In the genomic region with DNA sequence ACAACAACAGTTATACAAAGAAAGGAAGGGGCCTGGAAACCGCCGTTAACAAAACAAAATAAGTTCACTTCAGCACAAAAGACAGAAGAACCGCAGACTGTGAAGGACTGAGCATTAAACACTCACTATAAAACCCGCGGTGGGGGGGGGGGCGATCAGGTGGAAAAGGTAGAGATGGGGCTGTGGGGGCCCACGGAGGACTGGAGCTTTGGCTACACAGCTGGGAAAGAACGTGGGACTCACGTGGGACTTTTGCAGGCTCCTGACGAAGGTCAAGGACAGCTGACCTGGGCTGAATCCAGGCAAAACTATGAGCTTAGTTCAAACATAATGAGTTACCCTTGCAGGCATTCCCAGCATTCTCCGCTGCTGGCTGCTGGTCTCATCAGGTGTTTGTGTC, we compare ENCODE assay signal across 14 mouse cellular contexts. TPM values are rescaled to one million over a fixed set of nuclear protein-coding genes. Genes with fewer than 3 reads are reported as not detected.
DNase-seq lines count a peak whose midpoint lies in the region; ATAC-seq and TF ChIP-seq lines count a peak whose summit lies in the region.
"Had no signal": no experiment of that assay in that cellular context is flagged by ENCODE, and none has a peak within 500 bp of the region (broad histone marks: within the 10 kb centered on the region; RNA-seq: fewer than 3 reads in every experiment).

No protein-coding gene starts in this region.

- H3K4me1 ChIP-seq in kidney, embryonic 14.5 days (ENCODE audit: control insufficient read depth, insufficient read depth, low read length): no peaks in the 10 kb centered on the region
- H3K4me1 ChIP-seq in kidney, adult 2 months (ENCODE audit: control insufficient read depth, insufficient read depth, low read length): no peaks in the 10 kb centered on the region
- H3K4me1 ChIP-seq in midbrain, embryonic 15.5 days: no peaks in the 10 kb centered on the region; the same call in 1 of the 2 replicates
- H3K4me1 ChIP-seq: liver, embryonic 15.5 days had no signal

- no peaks in the 10 kb centered on the region for H3K9me3 ChIP-seq in kidney, embryonic 14.5 days (ENCODE audit: control insufficient read depth, low read length)
- H3K9me3 ChIP-seq in midbrain, embryonic 15.5 days: no peaks in the 10 kb centered on the region
- H3K9me3 ChIP-seq: hindbrain, embryonic 13.5 days; liver, embryonic 15.5 days had no signal

- H3K9ac ChIP-seq in kidney, embryonic 14.5 days (ENCODE audit: low read depth, low read length): no peak overlapping the region
- no peak overlapping the region for H3K9ac ChIP-seq in midbrain, embryonic 15.5 days
- H3K9ac ChIP-seq: hindbrain, embryonic 13.5 days; liver, embryonic 15.5 days had no signal

- H3K27me3 ChIP-seq in kidney, embryonic 14.5 days (ENCODE audit: control insufficient read depth, insufficient read depth, low read length): no peaks in the 10 kb centered on the region
- no peaks in the 10 kb centered on the region for H3K27me3 ChIP-seq in kidney, adult 2 months (replicated peaks; ENCODE audit: control insufficient read depth, insufficient read depth, low read length)
- H3K27me3 ChIP-seq in midbrain, embryonic 15.5 days (replicated peaks): no peaks in the 10 kb centered on the region

- H3K36me3 ChIP-seq in kidney, embryonic 14.5 days (ENCODE audit: control insufficient read depth, insufficient read depth, low read length): no peaks in the 10 kb centered on the region
- no peaks in the 10 kb centered on the region for H3K36me3 ChIP-seq in kidney, adult 2 months (ENCODE audit: control insufficient read depth, insufficient read depth, low read length)
- H3K36me3 ChIP-seq in midbrain, embryonic 15.5 days (replicated peaks): no peaks in the 10 kb centered on the region
- H3K36me3 ChIP-seq: hindbrain, embryonic 13.5 days; liver, embryonic 15.5 days had no signal

- 39% methylated on average over 11 of the region's 11 CpGs for WGBS in kidney, embryonic 14.5 days
- 37% methylated on average over 11 of the region's 11 CpGs for WGBS in kidney, adult 2 months
- WGBS in midbrain, embryonic 15.5 days: 30% methylated on average over 11 of the region's 11 CpGs

- H3K4me2 ChIP-seq in kidney, embryonic 14.5 days (replicated peaks; ENCODE audit: low read depth, low read length): no peak overlapping the region
- no peak overlapping the region for H3K4me2 ChIP-seq in midbrain, embryonic 15.5 days
- H3K4me2 ChIP-seq: hindbrain, embryonic 13.5 days; liver, embryonic 15.5 days had no signal

- no peak for TF ChIP-seq CTCF in kidney, adult 2 months (conservative IDR thresholded peaks at IDR 0.05; ENCODE audit: insufficient read depth, insufficient read length, low read depth, low read length)

- H3K4me3 ChIP-seq in kidney, embryonic 14.5 days (ENCODE audit: low read length): no peak overlapping the region
- H3K4me3 ChIP-seq in kidney, adult 2 months (ENCODE audit: insufficient read depth, low read depth, low read length): no peak overlapping the region
- no peak overlapping the region for H3K4me3 ChIP-seq in midbrain, embryonic 15.5 days
- H3K4me3 ChIP-seq: hindbrain, embryonic 13.5 days; liver, embryonic 15.5 days had no signal

- ATAC-seq in kidney, embryonic 14.5 days (ENCODE audit: low FRiP score, low TSS enrichment): no peak
- peak; percentile 51; the same call in 1 of the 2 replicates for ATAC-seq in midbrain, embryonic 15.5 days (replicated peaks)
- ATAC-seq: intestine, postnatal 0 days had no signal

- no peak for TF ChIP-seq POLR2A in kidney, adult 2 months (IDR thresholded peaks at IDR 0.05; ENCODE audit: low read depth, low read length)

- no peak overlapping the region for H3K27ac ChIP-seq in kidney, embryonic 14.5 days (ENCODE audit: low read depth, low read length)
- no peak overlapping the region for H3K27ac ChIP-seq in kidney, adult 2 months (ENCODE audit: insufficient read depth, low read depth, low read length)
- H3K27ac ChIP-seq in midbrain, embryonic 15.5 days: 0 out of 2 replicates have a peak overlapping the region, but pooled peaks have one; percentile 11
- H3K27ac ChIP-seq: hindbrain, embryonic 13.5 days; liver, embryonic 15.5 days had no signal

- peak; percentile 45 for DNase-seq in kidney, adult 18-20 months
- DNase-seq in R1 (ENCODE audit: low read depth, low spot score): peak; percentile 57
- peak; percentile 62 for DNase-seq in kidney, adult 2 months
- DNase-seq in cerebellum, postnatal 25 days: no peak
- DNase-seq in urinary bladder, adult 18-20 months (ENCODE audit: low spot score in 2 of 2): no peak
- DNase-seq: lung, postnatal 36 days had no signal

RNA-seq across cellular contexts. Expression of a gene that starts 28.8 kb away (rescaled TPM):
- 23.7 and 31.5 TPM in 2 replicates for polyA plus RNA-seq in kidney, embryonic 14.5 days (2014; fragmentation: Nextera tagmentation; extraction: Ambion mirVana)
- 134 and 149 TPM in 2 replicates for polyA plus RNA-seq in kidney, adult 2 months (2012; rRNA removed)
- polyA plus RNA-seq in midbrain, embryonic 15.5 days (2015; fragmentation: Nextera tagmentation; extraction: Ambion mirVana): 7.6 and 8.5 TPM in 2 replicates

RNA-seq across cellular contexts. Expression of a gene that starts 40.1 kb away (rescaled TPM):
- not detected in 2 replicates for polyA plus RNA-seq in kidney, embryonic 14.5 days (2014; fragmentation: Nextera tagmentation; extraction: Ambion mirVana)
- 34.5 and 40.3 TPM in 2 replicates for polyA plus RNA-seq in kidney, adult 2 months (2012; rRNA removed)
- polyA plus RNA-seq in midbrain, embryonic 15.5 days (2015; fragmentation: Nextera tagmentation; extraction: Ambion mirVana): not detected in 2 replicates
- polyA plus RNA-seq: heart, embryonic 14.5 days; hindbrain, embryonic 13.5 days; intestine, postnatal 0 days; limb, embryonic 11.5 days; liver, embryonic 15.5 days; spleen, adult 2 months had no signal

Comparison
In these comparisons a context has a peak if more than half of its experiments do, and no peak if none do; other contexts are left out.
1. RNA of a gene that starts 40.1 kb away (polyA plus RNA-seq): 34.5 to 40.3 TPM in kidney, adult 2 months; not detected in kidney, embryonic 14.5 days and not detected in midbrain, embryonic 15.5 days; every median in the first group is over 10 times any median in the second.
2. DNase-seq: peak in kidney, adult 18-20 months (single experiment), R1 (single experiment) and kidney, adult 2 months (single experiment); none in cerebellum, postnatal 25 days (0 of 2) and urinary bladder, adult 18-20 months (0 of 2).